Mouse (Mus musculus): ENCODE results near the gene Cenps. TPM values are rescaled to one million over a fixed set of nuclear protein-coding genes. Genes with fewer than 3 reads are reported as not detected.
A peak's percentile ranks its signal among the peaks of the same experiment; 100 is the strongest.

Cenps gene
- polyA plus RNA-seq, 1 experiment from 2014 or later, result 51.2 TPM

DNA sequence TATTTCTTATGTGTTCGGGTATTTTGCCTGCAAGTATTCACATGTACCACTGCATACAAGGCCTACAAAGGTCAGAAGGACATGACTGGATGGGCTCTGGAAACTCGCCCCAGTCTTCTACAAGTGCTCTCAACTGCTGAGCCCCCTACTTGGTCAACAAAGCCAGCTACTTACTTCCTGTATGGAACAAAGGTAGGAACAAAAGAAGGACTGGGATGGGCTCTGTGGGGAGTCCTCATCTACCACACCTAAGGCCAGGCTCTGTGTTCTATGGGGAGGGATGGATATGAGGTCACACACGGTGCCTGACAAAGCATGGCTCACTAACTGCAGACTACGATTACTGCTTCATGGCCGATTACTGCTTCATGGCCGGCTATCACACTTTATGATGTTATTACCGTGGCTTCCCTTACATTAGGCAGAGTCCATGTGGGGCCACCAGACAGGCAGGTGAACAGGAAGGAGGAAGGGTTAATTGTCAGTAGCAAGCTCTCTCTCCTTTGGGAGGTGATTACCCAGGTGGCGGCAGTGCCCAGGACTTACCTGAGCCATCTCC lies 20.1 kb upstream of the Cenps start:
- DNase-seq (ENCODE audit: low spot score), result no peak

DNA sequence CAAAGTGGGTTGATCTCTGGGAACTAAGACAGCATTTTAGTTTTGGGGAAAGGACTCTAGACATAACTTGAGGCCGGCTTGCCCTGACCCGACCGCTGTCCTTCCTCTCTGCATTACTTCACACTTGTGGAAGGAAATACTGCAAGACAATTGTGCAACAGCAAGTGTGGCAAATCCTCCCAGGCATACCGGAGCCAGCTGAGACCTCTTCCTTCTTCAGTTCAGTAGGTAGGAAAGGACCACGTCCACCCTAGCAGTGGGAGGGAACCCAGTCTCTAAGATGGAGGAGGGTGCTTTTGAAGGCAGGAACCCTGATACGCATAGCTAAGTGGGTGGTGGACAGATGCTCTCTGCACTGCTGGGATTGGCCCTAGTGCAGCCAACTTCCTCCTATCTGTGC lies 18.3 kb upstream of the Cenps start:
- no peak for DNase-seq (ENCODE audit: low spot score)

DNA sequence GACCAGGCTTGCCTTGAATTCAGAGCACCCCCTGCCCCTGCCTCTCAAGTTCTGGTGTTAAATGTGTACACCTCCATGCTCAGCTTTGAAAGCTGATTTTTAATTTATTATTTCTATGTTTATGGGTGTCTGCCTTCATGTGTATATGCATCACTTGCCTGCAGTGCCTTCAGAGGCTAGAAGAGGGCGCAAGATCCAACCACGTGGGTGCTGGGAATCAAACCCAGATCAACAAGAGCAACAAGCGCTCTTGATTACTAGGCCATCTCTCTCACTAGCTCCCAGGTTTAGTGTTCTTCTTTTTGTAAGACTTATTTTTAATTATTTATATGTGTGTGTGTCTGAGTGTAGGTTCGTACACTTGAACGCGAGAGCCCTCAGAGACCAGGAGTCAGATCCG lies 17.4 kb upstream of the Cenps start:
- DNase-seq (ENCODE audit: low spot score), result no peak

DNA sequence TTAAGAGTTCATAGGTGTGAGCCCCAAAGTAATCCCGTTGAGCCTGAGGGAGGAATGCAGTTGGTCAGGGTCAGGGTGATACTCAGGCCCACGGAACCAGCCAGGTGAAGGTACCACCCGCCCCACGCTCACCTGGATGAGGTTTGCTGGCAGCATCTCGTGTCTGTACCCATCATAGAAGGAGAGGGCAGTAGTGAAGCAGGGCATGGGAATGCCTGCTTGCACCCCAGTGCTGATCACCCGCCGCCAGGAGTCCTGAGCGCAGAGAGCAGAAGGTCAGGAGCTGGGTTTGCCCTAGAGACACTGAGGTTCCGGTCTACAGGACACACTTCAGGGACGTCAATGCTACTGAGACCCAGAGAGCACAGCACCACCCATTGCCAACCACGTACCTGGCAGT lies 13.3 kb upstream of the Cenps start:
- no peak for DNase-seq (ENCODE audit: low spot score)

DNA sequence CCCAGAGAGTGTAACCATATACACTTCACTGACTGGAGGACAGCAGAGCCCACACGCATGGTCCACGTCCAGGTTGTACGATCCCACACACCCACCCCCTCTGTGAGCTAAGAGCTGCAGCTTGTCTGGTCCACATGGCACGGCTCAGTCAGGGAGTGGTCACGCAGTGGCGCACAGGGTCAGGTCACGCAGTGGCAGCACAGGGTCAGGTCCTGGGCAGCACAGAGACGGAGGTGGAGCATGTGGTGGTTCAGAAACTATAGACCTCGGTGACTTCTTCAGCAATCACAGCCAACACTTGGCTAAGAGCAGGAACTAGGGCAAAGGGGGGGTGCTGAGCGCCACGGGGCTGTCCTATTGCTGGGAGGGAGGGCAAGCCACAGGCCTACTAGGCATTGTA lies 12.8 kb upstream of the Cenps start:
- no peak for DNase-seq (ENCODE audit: low spot score)

DNA sequence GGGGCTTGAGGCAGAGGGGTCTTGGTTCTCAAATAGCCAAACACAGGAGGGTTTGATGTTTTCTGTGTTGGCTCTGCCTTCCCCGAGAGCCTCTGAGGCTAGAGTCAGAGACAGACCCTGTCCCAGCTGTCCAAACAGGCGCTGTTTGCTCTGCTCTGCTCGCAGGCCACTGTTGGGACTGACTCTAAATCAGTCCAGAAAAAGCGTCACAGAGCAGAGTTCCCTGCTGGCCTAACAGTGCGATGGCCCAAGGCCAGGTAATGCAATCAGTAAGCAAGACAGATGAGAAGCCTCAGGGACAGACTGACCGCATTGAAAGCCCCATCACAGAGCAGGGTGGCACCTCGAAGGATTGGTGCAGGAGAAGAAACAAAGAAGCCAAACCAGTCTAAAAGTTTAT lies 12.2 kb upstream of the Cenps start:
- DNase-seq (ENCODE audit: low spot score), result no peak

DNA sequence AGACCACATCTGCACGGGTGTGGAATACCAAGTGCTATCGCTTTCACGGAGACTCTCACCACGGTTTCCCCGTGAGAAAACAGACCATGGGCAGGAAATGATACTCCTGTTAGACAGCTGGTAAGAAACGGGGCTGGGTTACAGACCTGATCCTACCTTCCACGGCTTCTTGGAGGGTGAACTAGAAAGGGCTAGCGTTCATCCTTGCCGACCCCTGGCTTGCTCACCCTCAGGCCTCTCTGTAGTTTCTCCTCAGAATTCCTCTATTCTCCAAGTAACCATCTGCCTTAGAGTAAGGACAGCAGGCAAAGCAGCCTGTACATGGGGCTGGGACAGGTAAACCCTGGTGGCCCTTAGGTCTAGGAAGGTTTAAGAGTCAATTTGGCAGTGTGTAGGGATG lies 11.8 kb upstream of the Cenps start:
- no peak for DNase-seq (ENCODE audit: low spot score)

DNA sequence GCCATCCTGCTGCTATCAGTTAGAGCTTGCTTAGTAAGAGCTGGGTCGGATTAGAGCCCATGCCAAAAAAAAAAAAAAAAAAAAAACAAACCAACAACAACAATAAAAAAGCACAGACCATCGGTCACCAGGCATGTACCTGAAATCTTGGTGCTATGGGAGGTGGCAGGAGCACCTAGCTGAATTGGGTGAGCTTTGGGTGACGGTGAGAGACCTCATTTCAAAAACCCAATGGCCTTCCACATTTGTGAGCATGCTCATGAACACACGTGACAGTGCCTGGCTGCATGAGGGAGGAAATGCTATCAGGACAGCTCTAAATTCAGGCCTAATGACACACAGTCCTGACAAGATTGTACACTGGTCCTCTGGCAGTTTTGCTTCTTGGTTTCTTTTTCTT lies 10.7 kb upstream of the Cenps start:
- DNase-seq (ENCODE audit: low spot score), result no peak

DNA sequence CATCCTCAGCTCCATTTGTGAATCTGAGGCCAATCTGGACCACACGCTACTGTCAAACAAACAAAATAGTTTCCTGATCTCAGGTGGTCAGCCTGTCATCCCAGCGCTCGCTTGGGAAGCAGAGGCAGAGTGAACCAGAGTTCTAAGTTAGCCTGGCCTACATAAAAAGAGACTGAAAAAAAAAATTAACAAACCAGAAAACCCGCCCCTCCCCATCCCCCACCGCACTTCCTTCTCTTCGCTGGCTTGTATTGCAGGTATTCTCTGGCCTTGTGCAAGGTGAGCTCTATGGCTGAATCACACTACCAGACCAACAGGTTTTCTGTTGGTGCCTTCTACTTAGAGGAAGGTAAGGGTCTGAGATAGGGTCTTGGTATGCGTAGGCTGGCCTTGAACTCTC lies 10.1 kb upstream of the Cenps start:
- no peak for DNase-seq (ENCODE audit: low spot score)

DNA sequence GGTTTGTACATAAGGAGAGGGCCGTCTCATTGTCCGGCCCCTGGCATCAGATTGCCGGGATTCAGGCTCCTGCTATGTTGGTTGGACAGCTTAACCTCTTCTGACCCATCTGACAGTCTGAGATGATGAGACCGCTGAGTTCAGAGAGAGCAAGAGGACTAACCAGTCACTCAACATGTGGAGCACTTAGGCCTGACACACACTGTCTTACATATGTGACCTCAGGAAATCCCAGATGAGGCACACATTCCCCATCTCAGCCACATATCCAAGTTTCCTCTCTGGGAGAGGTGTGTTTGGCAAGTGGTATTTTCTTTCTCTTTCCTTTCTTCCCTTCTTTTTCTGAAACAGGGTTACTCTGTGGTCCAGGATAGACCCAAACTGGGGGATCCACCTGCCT lies 7.7 kb upstream of the Cenps start:
- no peak for DNase-seq (ENCODE audit: low spot score)

DNA sequence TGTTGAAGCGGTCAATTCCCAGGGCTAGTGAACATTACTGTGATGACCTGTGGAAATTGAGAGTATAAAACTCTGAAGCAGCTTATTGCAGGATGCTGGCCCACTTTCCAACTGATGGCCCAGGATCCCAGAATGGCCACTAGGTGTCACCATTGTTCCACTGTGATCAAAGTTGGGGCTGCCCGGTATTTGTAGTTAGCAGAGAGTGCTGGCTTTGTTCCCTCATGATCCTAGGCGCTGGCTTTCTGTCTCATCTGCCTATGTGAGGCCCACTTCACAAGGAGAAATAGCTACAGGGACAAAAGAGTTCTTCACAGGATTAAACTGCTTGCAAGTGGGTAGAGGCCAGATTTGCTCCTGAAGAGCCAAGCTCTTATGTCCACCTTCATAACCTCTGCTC lies 7.0 kb upstream of the Cenps start:
- peak; percentile 88 for DNase-seq (ENCODE audit: low spot score)

DNA sequence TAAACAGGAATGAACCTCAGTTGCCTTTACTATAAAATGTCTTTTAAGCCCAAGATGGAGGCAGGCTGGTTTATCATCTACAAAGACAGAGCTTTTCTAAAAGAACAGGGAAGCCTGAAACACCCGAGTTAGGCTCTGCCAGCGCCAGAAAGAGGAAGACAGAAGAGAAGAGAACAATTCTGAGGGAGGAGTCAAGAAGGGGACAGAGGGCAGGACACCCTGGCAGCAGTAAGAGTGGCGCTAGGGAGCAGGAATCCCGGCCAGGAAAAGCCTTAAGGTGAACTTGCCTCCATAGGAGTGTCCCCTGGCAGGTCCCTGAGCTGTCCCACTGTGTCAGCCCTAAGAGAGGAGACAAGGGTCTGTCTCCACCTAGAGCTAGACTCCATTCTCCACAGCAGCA lies 6.2 kb upstream of the Cenps start:
- no peak for DNase-seq (ENCODE audit: low spot score)

DNA sequence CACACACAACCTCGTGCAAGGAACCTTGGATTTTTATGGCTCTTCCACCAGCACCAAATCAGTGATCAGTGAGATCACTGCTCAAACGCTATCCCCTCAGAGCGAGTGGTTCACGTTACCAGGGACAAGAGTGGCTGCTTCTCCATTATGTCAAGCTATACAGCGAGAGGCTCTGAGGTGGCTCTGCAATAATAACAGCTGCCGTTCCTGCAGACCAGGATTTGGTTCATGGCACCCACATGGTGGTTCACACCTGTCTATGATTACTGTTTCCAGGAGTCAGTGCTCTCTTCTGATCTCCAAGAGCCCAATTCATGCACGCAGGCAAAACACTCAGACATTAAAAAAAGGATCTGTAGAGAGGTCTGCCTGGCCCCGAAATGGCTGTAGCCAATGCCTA lies 1.1 kb upstream of the Cenps start:
- no peak for DNase-seq (ENCODE audit: low spot score)

DNA sequence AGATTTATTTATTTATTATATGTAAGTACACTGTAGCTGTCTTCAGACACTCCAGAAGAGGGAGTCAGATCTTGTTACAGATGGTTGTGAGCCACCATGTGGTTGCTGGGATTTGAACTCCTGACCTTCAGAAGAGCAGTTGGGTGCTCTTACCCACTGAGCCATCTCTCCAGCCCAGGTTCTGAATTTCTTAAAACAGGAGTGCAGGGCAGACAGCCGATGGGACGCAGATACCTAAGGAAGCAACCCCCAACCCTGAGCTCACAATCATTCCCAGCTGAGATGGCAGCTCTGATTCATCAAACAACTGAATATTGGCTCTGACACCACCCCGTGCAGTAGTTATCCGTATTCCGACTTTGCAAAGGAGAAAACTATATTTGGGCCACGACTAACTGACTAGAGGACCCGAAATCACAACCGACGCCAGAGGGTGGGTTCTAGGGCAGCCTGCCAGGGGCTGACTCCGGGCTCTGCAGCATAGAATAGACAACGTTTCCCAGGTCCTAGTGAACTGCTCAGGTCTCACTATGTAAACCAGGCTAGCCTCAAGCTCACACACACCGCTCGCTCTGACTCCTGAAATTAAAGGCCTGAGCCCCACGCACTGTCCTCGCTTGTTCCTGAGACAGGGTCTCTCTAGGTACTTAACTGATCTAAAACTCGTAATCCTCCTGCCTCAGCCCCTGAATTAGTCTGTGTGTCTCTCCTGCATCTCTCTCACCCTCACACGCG lies 1.1 kb downstream of the Cenps start:
- DNase-seq (ENCODE audit: low spot score), result no peak

DNA sequence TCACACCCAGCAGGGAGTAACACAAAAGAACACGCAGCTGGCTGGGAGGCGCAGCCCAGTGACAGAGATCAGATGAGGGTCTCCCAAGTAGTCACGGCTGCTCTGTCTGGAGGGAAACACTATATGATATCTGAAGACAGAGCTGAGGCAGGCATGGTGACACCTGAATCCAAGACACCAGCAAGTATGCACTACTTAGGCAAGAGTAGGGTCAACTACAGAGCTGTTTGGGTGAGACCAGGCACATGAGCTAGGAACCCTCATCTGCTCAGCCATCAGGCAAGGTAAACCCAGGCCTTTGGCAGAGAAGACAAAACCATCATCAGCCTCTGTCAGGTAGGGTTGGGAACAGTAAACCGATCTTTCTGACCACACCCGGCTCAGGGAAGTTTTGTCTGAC lies 4.0 kb downstream of the Cenps start:
- no peak for DNase-seq (ENCODE audit: low spot score)

DNA sequence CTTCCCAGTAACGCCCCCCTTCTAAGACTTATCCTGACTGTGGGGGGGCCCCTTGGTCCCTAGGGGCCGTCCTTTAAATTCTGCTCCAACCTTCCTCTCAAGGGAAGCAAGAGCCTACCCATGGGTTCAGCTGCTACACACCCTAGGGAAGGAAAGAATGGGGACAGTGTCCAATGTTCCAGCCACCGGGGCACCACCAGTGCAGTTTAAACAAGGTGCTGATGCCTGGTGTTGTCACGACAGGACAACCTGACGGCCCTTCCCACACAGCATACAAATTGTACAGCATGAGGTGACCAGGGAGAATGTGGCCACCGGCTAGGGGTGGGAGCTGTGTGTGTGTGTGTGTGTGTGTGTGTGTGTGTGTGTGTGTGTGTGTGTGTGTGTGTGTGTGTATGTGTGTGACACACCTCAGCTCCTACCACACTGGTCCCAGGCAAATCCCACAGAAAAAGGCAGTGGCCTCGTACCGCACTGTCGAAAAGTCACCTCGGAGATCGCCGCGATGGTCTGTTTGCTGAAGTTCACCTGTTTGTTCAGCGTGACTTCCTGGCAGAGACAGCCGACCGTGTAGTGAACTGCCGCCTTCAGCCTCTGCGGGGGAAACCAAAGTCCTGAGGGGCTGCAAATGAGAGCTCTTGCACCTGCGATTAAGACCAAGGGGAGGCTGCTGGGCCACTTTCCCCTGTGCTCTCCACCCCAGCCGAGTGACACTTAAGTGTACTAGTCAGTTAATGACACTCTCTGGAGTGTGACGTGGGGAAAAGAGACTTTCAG lies 5.5 kb downstream of the Cenps start:
- DNase-seq (ENCODE audit: low spot score), result no peak

DNA sequence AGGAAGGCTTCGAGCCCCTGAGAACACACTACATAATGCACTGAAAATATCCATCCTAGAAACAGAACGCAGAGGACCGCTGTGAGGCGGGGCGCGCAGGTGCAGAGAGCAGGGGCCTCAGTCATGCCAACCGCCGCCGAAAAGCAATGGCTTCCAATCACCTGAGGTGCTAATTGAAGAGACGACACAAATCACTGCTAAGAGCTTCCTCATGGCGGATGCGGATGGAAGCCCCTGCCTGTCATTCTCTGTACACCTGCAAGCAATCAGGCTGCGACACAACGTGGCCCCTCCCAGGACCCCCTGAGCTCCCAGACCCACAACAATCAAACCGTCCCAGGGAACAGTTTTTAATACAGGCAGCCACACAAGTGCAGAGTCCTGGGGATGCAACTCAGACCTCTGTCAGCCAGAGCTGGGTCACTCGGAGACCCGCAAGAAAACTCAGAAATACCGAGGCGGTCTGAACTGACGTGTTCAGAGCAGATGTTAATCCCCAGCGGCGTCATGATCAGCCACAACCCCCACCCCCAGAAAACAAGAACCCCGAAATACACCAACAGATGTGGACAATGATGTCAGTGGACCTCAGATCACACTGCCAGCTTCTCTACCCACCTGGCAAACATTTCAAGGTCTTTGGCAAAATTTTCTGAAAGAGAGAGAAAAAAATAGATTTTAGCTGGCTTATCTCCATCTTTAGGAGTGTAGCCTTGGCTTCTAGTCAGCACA lies 6.2 kb downstream of the Cenps start:
- DNase-seq (ENCODE audit: low spot score), result no peak

DNA sequence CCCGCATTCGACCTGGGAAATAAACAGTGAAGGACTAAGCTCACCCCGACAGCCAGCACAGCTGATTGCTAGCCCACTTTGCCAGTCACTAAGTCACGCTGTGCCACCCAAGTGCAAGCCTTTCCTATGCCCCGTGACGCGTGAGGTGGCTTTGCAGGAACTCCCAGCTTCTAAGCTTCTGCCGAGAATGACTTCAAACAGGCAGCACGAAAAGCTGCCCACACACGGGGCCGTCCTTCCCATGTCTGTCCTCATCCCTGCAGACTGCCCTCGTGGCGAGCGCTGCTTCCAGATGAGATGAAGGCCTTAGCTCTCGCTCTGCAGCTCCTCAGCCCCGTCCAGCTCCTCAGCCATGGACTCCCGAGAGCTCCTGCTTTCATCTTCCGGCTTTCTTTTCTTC lies 9.0 kb downstream of the Cenps start:
- DNase-seq (ENCODE audit: low spot score), result no peak

DNA sequence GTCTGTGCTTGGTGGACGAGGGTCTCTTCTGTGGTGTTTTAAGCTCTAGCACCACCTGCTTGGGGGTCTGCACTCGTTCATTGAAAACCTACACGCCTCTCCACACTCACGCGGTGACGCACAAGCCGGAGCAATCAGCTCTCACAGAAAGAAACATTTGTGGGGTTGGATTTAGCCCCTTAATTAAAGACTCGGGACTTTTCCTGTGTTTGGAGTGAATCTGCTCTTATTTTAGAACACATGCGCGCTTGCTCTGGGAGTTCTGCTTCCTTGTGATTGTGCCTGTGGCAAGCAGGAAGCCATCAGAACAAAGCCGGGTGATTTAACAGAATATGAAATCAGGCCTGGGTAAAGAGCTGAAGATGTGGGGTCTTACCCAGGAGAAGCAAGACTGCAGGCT lies 10.8 kb downstream of the Cenps start, which contains the start of gene Cort:
Gene Cort, minus strand, starts transcription at position 101 of the 400 bp plus-strand sequence.
- DNase-seq (ENCODE audit: low spot score), result no peak

DNA sequence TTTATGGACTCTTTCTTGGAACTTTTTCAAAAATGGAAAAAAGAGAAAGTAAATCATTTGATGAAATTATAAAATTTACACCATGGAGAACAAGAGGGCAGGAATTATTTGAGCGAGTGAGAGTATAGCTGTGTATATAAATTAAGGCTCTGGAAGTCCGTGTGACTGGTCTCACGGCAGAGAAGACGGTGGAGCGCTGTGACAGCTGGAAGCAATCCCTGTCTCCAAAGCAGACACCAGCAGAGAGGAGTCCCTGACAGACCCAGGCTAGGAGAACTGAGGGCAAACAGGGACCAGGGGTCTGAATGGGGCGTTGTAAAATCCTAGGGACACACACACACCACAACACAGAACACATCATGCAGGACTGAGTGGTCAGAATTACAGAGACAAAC lies 11.3 kb downstream of the Cenps start:
- DNase-seq (ENCODE audit: low spot score), result no peak

DNA sequence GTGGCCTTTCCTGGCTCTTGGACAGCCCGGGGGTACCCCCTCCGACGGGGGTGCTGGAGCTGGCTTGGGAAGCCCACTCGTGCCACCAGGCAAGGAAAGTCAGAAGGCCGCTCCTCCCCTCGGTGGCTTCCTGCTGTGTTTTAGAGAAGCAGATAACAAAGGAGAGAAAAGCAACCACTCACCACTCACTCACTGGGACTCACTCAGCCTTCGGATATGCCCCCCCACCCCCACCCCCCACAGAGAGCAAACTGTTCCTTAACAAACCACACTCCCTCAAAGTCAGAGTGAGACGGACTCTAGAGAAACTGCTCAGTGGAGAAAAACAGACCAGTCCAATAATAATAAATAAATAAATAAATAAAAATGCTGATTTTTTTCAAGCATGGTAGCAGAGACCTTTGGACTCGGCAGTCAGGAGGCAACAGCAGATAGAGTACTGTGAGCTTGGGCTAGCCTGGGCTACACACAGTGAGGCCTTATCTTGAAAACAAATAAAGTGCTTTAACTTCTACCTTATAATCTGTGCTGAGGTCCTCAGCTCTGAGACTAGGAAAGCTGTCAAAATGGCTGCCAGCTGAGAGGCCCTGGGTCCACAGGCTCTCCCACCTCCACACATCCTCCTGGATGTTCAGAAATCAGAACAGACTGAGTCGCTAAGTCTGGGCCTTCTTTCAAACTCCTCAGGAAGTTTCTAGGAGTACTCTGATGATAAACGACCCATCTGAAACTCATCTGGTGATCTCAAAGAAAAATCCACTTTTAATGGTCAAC lies 11.9 kb downstream of the Cenps start:
- no peak for DNase-seq (ENCODE audit: low spot score)
